Mouse (Mus musculus): ENCODE results near the gene Kcnj10. TPM values are rescaled to one million over a fixed set of nuclear protein-coding genes. Genes with fewer than 3 reads are reported as not detected.

The Kcnj10 gene
- polyA plus RNA-seq, 1 experiment from 2014 or later = 0.03 TPM

- Histone ChIP-seq H3K9ac (no peak overlapping the region), H3K4me1 (replicated peaks) (no peaks in the 10 kb centered on the region), H3K4me2 (no peak overlapping the region), H3K4me3 (no peak overlapping the region), H3K36me3 (no peaks in the 10 kb centered on the region), H3K9me3 (replicated peaks) (no peaks in the 10 kb centered on the region), H3K27ac (no peak overlapping the region), H3K27me3 (0 out of 2 replicates have a peak, but pooled peaks cover under 1% of the 10 kb centered on the region)
- ATAC-seq (replicated peaks; ENCODE audit: insufficient number of reproducible peaks, insufficient read depth, low FRiP score, low read depth) = no peak
- WGBS = 61% methylated on average over 4 of the region's 4 CpGs
These were observed 72.7 kb downstream of the Kcnj10 start for GRCm38 (mm10) chr1:172413491-172414230.

- 78% methylated on average over 6 of the region's 6 CpGs for WGBS
- Histone ChIP-seq H3K9me3 (replicated peaks) (no peaks in the 10 kb centered on the region), H3K4me2 (no peak overlapping the region), H3K4me1 (replicated peaks) (no peaks in the 10 kb centered on the region), H3K4me3 (no peak overlapping the region), H3K27me3 (no peaks in the 10 kb centered on the region), H3K36me3 (no peaks in the 10 kb centered on the region), H3K27ac (no peak overlapping the region), H3K9ac (no peak overlapping the region)
- no peak for ATAC-seq (replicated peaks; ENCODE audit: insufficient number of reproducible peaks, insufficient read depth, low FRiP score, low read depth)
These were observed 73.2 kb downstream of the Kcnj10 start for GRCm38 (mm10) chr1:172414231-172414585.

- H3K9me3 ChIP-seq (replicated peaks) = no peaks in the 10 kb centered on the region
- H3K9ac ChIP-seq = no peak overlapping the region
- no peaks in the 10 kb centered on the region for H3K4me1 ChIP-seq (replicated peaks)
- no peak for ATAC-seq (replicated peaks; ENCODE audit: insufficient number of reproducible peaks, insufficient read depth, low FRiP score, low read depth)
- no peaks in the 10 kb centered on the region for H3K27me3 ChIP-seq
- no peaks in the 10 kb centered on the region for H3K36me3 ChIP-seq
- H3K4me2 ChIP-seq = no peak overlapping the region
- no peak overlapping the region for H3K4me3 ChIP-seq
- 83% methylated on average over 7 of the region's 7 CpGs for WGBS
- no peak overlapping the region for H3K27ac ChIP-seq
These were observed 74.1 kb downstream of the Kcnj10 start for GRCm38 (mm10) chr1:172415061-172415460.

- Histone ChIP-seq H3K36me3 (no peaks in the 10 kb centered on the region), H3K27ac (no peak overlapping the region)
These were observed 77.2 kb downstream of the Kcnj10 start for GRCm38 (mm10) chr1:172418173-172418572.

GRCm38 (mm10) chr1:172418642-172419041 lies 77.6 kb downstream of the Kcnj10 start:
- H3K9ac ChIP-seq = no peak overlapping the region

More at GRCm38 (mm10) chr1:172418173-172418572, 77.2 kb downstream of the Kcnj10 start:
- no peaks in the 10 kb centered on the region for H3K9me3 ChIP-seq (replicated peaks)
- no peaks in the 10 kb centered on the region for H3K27me3 ChIP-seq
- H3K4me1 ChIP-seq (replicated peaks) = no peaks in the 10 kb centered on the region
- no peak overlapping the region for H3K9ac ChIP-seq
- H3K4me3 ChIP-seq = no peak overlapping the region
- 19% methylated on average over 6 of the region's 6 CpGs for WGBS
- no peak overlapping the region for H3K4me2 ChIP-seq
- 0 out of 2 replicates have a peak, but pooled peaks have one; percentile 10 for ATAC-seq (replicated peaks; ENCODE audit: insufficient number of reproducible peaks, insufficient read depth, low FRiP score, low read depth)

GRCm38 (mm10) chr1:172420181-172420580 lies 79.2 kb downstream of the Kcnj10 start:
- WGBS = 78% methylated on average over 6 of the region's 6 CpGs
- no peak overlapping the region for H3K4me2 ChIP-seq
- no peak for ATAC-seq (replicated peaks; ENCODE audit: insufficient number of reproducible peaks, insufficient read depth, low FRiP score, low read depth)
- no peak overlapping the region for H3K27ac ChIP-seq
- no peaks in the 10 kb centered on the region for H3K4me1 ChIP-seq (replicated peaks)
- H3K4me3 ChIP-seq = no peak overlapping the region
- no peaks in the 10 kb centered on the region for H3K27me3 ChIP-seq
- no peaks in the 10 kb centered on the region for H3K36me3 ChIP-seq
- no peak overlapping the region for H3K9ac ChIP-seq
- H3K9me3 ChIP-seq (replicated peaks) = no peaks in the 10 kb centered on the region

More at GRCm38 (mm10) chr1:172418642-172419041, 77.6 kb downstream of the Kcnj10 start:
- Histone ChIP-seq H3K9me3 (replicated peaks) (no peaks in the 10 kb centered on the region), H3K4me3 (no peak overlapping the region), H3K4me2 (no peak overlapping the region), H3K36me3 (no peaks in the 10 kb centered on the region), H3K27me3 (no peaks in the 10 kb centered on the region), H3K4me1 (replicated peaks) (no peaks in the 10 kb centered on the region), H3K27ac (no peak overlapping the region)
- ATAC-seq (replicated peaks; ENCODE audit: insufficient number of reproducible peaks, insufficient read depth, low FRiP score, low read depth) = no peak
- WGBS = 69% methylated on average over 3 of the region's 3 CpGs

GRCm38 (mm10) chr1:172423393-172423792 lies 82.4 kb downstream of the Kcnj10 start:
- no peak overlapping the region for H3K27ac ChIP-seq
- no peak overlapping the region for H3K4me2 ChIP-seq
- 24% methylated on average over 1 of the region's 1 CpGs for WGBS
- H3K9me3 ChIP-seq (replicated peaks) = no peaks in the 10 kb centered on the region
- H3K36me3 ChIP-seq = no peaks in the 10 kb centered on the region
- H3K9ac ChIP-seq = no peak overlapping the region
- H3K4me3 ChIP-seq = no peak overlapping the region
- no peaks in the 10 kb centered on the region for H3K4me1 ChIP-seq (replicated peaks)
- H3K27me3 ChIP-seq = no peaks in the 10 kb centered on the region
- no peak for ATAC-seq (replicated peaks; ENCODE audit: insufficient number of reproducible peaks, insufficient read depth, low FRiP score, low read depth)

Other genes starting within 250 kb of the Kcnj10 start
- gene Pex19, start 214.5 kb upstream of the Kcnj10 start, polyA plus RNA-seq (2015; fragmentation: Nextera tagmentation; extraction: Ambion mirVana) = 123 and 124 TPM in 2 replicates
- 107 and 118 TPM in 2 replicates for gene Dcaf8, start 193.1 kb upstream of the Kcnj10 start, polyA plus RNA-seq (2015; fragmentation: Nextera tagmentation; extraction: Ambion mirVana)
- 165 and 179 TPM in 2 replicates for gene Pea15a, start 134.4 kb upstream of the Kcnj10 start, polyA plus RNA-seq (2015; fragmentation: Nextera tagmentation; extraction: Ambion mirVana)
- 96.7 and 102 TPM in 2 replicates for gene Casq1, start 121.3 kb upstream of the Kcnj10 start, polyA plus RNA-seq (2015; fragmentation: Nextera tagmentation; extraction: Ambion mirVana)
- gene Atp1a4, start 82.8 kb upstream of the Kcnj10 start, polyA plus RNA-seq (2015; fragmentation: Nextera tagmentation; extraction: Ambion mirVana) = 0.10 and 0.28 TPM in 2 replicates
- 20.6 and 35.4 TPM in 2 replicates for gene Igsf8, start 79.6 kb upstream of the Kcnj10 start, polyA plus RNA-seq (2015; fragmentation: Nextera tagmentation; extraction: Ambion mirVana)
- 17.4 and 17.9 TPM in 2 replicates for gene Atp1a2, start 43.1 kb upstream of the Kcnj10 start, polyA plus RNA-seq (2015; fragmentation: Nextera tagmentation; extraction: Ambion mirVana)
- not detected in 2 replicates for gene Kcnj9, start 11.9 kb upstream of the Kcnj10 start, polyA plus RNA-seq (2015; fragmentation: Nextera tagmentation; extraction: Ambion mirVana)
- gene Pigm, start 35.3 kb downstream of the Kcnj10 start, polyA plus RNA-seq (2015; fragmentation: Nextera tagmentation; extraction: Ambion mirVana) = 3.2 and 3.6 TPM in 2 replicates
- gene Slamf9, start 134.1 kb downstream of the Kcnj10 start, polyA plus RNA-seq (2015; fragmentation: Nextera tagmentation; extraction: Ambion mirVana) = 0.83 and 1.1 TPM in 2 replicates
- gene Igsf9, start 140.6 kb downstream of the Kcnj10 start, polyA plus RNA-seq (2015; fragmentation: Nextera tagmentation; extraction: Ambion mirVana) = 2.9 and 7.7 TPM in 2 replicates
- gene Tagln2, start 158.8 kb downstream of the Kcnj10 start, polyA plus RNA-seq (2015; fragmentation: Nextera tagmentation; extraction: Ambion mirVana) = 276 and 327 TPM in 2 replicates
- 2.3 and 3.3 TPM in 2 replicates for gene Cfap45, start 179.6 kb downstream of the Kcnj10 start, polyA plus RNA-seq (2015; fragmentation: Nextera tagmentation; extraction: Ambion mirVana)
- 0.34 and 0.55 TPM in 2 replicates for gene Vsig8, start 214.7 kb downstream of the Kcnj10 start, polyA plus RNA-seq (2015; fragmentation: Nextera tagmentation; extraction: Ambion mirVana)
- gene Slamf8, start 249.4 kb downstream of the Kcnj10 start, polyA plus RNA-seq (2015; fragmentation: Nextera tagmentation; extraction: Ambion mirVana) = 0.23 TPM in 1 of 2 replicates, not detected in the other